Mouse (Mus musculus) C2C12 (cell line): Measurements from ENCODE around the gene Celf2. TPM values are rescaled to one million over a fixed set of nuclear protein-coding genes. Genes with fewer than 3 reads are reported as not detected.

Experiments
- H3K27me3 ChIP-seq: one replicate; pipeline ENCODE4 v1.6.1; 2011; ENCODE audit not compliant: control insufficient read depth, insufficient read depth, insufficient read length
- H3K36me3 ChIP-seq: one replicate; pipeline ENCODE4 v1.6.1; 2011; ENCODE audit not compliant: control insufficient read depth, insufficient read depth
- H3K4me3 ChIP-seq: one replicate; pipeline ENCODE4 v1.5.1; 2011; ENCODE audit warnings: mild to moderate bottlenecking, control low read depth; ENCODE audit not compliant: poor library complexity, insufficient read depth, severe bottlenecking
- H3K79me2 ChIP-seq: one replicate; pipeline ENCODE4 v1.6.1; 2011; ENCODE audit not compliant: control insufficient read depth, insufficient read depth
- H3K79me3 ChIP-seq: one replicate; pipeline ENCODE4 v1.6.1; 2011; ENCODE audit warnings: low read depth, control low read depth
- H3ac ChIP-seq: one replicate; pipeline ENCODE3; 2011; ENCODE audit warnings: low read depth; ENCODE audit not compliant: control insufficient read depth, insufficient read length
- CEBPB ChIP-seq: IDR thresholded peaks from one replicate; pipeline ENCODE4 v1.6.1; 2011; ENCODE audit warnings: low read depth, mild to moderate bottlenecking, control low read depth, moderate library complexity
- CTCF ChIP-seq: IDR thresholded peaks from one replicate; pipeline ENCODE4 v1.5.1; 2011; ENCODE audit not compliant: control insufficient read depth, insufficient read depth, insufficient read length
- FOSL1 ChIP-seq: IDR thresholded peaks from one replicate; pipeline ENCODE4 v1.8.0; 2011; ENCODE audit warnings: mild to moderate bottlenecking, low read length; ENCODE audit not compliant: poor library complexity, insufficient read depth, severe bottlenecking
- MAX ChIP-seq: IDR thresholded peaks from one replicate; pipeline ENCODE4 v1.6.1; 2011; ENCODE audit warnings: mild to moderate bottlenecking, control low read depth
- MYOD1 ChIP-seq: IDR thresholded peaks from one replicate; pipeline ENCODE4 v1.6.1; 2011; ENCODE audit warnings: low read depth; ENCODE audit not compliant: control insufficient read depth, insufficient read length
- MYOG ChIP-seq: IDR thresholded peaks from one replicate; pipeline ENCODE4 v1.6.1; 2011; ENCODE audit not compliant: control insufficient read depth, insufficient read length; ENCODE audit errors: extremely low read depth
- USF1 ChIP-seq: IDR thresholded peaks from one replicate; pipeline ENCODE4 v1.6.1; 2011; ENCODE audit warnings: low read depth, mild to moderate bottlenecking, control low read depth, moderate library complexity
- polyA plus RNA-seq: library from polyadenylated mRNA; unstranded; fragments of >200 nt; fragmentation: generic; extraction: Trizol; gene quantifications from one replicate; pipeline ENCODE4 v1.2.1, GENCODE M21; 2012; ENCODE audit warnings: missing spikeins

The Celf2 gene
- polyA plus RNA-seq, 1 experiment, result 14.3 TPM

DNA sequence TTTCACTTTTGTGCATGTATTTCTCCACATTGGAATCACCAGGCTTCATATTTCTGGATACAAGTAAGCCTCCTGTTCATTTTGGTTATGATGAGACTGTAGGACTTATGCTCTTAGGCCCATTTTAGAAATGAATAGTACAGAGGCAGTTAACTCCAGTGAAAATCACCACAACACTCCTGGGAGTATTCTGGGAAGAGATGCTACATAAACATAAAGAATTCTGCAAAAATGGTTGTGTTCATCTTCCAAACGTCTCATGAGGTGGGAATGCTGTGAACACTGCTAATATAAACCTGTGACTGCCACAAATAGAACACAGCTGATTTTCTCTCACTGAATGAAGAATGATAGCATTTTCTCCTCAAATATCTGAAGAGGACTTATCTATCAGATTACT, 130.6 kb downstream of the Celf2 start:
- no peak for TF ChIP-seq MYOG
- no peak for TF ChIP-seq USF1
- no peak for TF ChIP-seq MYOD1
- no peak for TF ChIP-seq FOSL1
- no peak for TF ChIP-seq CTCF
- TF ChIP-seq CEBPB, result no peak
- no peak for TF ChIP-seq MAX
- H3K4me3 ChIP-seq, result no peak overlapping the region
- no peaks in the 10 kb centered on the region for H3K79me3 ChIP-seq
- H3K79me2 ChIP-seq, result no peaks in the 10 kb centered on the region
- no peak overlapping the region for H3ac ChIP-seq
- H3K27me3 ChIP-seq, result no peaks in the 10 kb centered on the region
- H3K36me3 ChIP-seq, result no peaks in the 10 kb centered on the region

GRCm38 (mm10) chr2:7377878-7378277, 131.5 kb downstream of the Celf2 start:
- TF ChIP-seq CTCF (no peak), MAX (no peak), MYOD1 (no peak), MYOG (no peak), USF1 (no peak), FOSL1 (no peak), CEBPB (no peak)
- H3K36me3 ChIP-seq, result no peaks in the 10 kb centered on the region
- H3K79me2 ChIP-seq, result no peaks in the 10 kb centered on the region
- no peaks in the 10 kb centered on the region for H3K27me3 ChIP-seq
- H3ac ChIP-seq, result no peak overlapping the region
- H3K4me3 ChIP-seq, result no peak overlapping the region
- no peaks in the 10 kb centered on the region for H3K79me3 ChIP-seq

DNA sequence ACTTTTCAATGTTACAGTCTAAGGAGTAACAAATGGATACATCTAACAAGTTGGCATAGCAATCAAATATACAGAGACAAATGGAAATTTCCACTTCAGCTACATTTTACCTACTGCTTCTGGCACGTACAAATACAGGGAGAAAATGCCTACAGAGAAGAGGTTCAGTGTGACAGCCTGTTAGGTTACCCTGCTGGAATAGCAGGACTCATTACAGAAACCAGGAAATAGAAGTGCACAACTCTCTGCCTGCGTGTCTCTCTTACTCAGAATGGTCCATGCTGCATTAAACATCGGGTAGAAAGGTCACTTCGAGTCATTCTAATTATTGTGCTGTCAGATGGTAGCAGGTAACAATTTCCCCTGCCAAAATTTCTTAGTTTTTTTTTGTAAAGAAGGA, 141.6 kb downstream of the Celf2 start:
- H3K4me3 ChIP-seq, result no peak overlapping the region
- no peaks in the 10 kb centered on the region for H3K79me3 ChIP-seq
- TF ChIP-seq CTCF (no peak), USF1 (no peak), FOSL1 (no peak), MYOG (no peak), MYOD1 (no peak), MAX (no peak), CEBPB (no peak)

GRCm38 (mm10) chr2:7359557-7359956, 149.8 kb downstream of the Celf2 start:
- TF ChIP-seq CTCF (no peak), MYOG (no peak), FOSL1 (no peak), MAX (no peak), MYOD1 (no peak), CEBPB (no peak), USF1 (no peak)
- no peaks in the 10 kb centered on the region for H3K79me3 ChIP-seq
- no peak overlapping the region for H3K4me3 ChIP-seq
- H3K36me3 ChIP-seq, result no peaks in the 10 kb centered on the region
- no peaks in the 10 kb centered on the region for H3K27me3 ChIP-seq
- no peak overlapping the region for H3ac ChIP-seq
- H3K79me2 ChIP-seq, result no peaks in the 10 kb centered on the region

More for the DNA sequence above, 141.6 kb downstream of the Celf2 start:
- no peaks in the 10 kb centered on the region for H3K27me3 ChIP-seq
- no peaks in the 10 kb centered on the region for H3K36me3 ChIP-seq
- H3ac ChIP-seq, result no peak overlapping the region
- H3K79me2 ChIP-seq, result no peaks in the 10 kb centered on the region

GRCm38 (mm10) chr2:7358816-7359215, 150.5 kb downstream of the Celf2 start:
- Histone ChIP-seq H3K27me3 (no peaks in the 10 kb centered on the region), H3K4me3 (no peak overlapping the region), H3K36me3 (no peaks in the 10 kb centered on the region), H3ac (no peak overlapping the region), H3K79me3 (no peaks in the 10 kb centered on the region), H3K79me2 (no peaks in the 10 kb centered on the region)
- TF ChIP-seq MYOG, result no peak
- no peak for TF ChIP-seq CTCF
- no peak for TF ChIP-seq USF1
- TF ChIP-seq CEBPB, result no peak

- no peak overlapping the region for H3ac ChIP-seq
- H3K36me3 ChIP-seq, result no peaks in the 10 kb centered on the region
- H3K79me2 ChIP-seq, result no peaks in the 10 kb centered on the region
- no peaks in the 10 kb centered on the region for H3K27me3 ChIP-seq
- H3K4me3 ChIP-seq, result no peak overlapping the region
- TF ChIP-seq USF1, result no peak
- no peak for TF ChIP-seq MYOD1
- no peaks in the 10 kb centered on the region for H3K79me3 ChIP-seq
Observed at GRCm38 (mm10) chr2:7351234-7351633, 158.1 kb downstream of the Celf2 start.
